Mouse (Mus musculus): ENCODE data around the gene Tmem185b. TPM values are rescaled to one million over a fixed set of nuclear protein-coding genes. Genes with fewer than 3 reads are reported as not detected.

Gene Tmem185b
- polyA plus RNA-seq, 1 experiment from 2014 or later = 18.2 TPM

- Histone ChIP-seq H3K4me2 (no peak overlapping the region), H3K4me1 (peaks cover 14% of the 10 kb centered on the region), H3K9me3 (no peaks in the 10 kb centered on the region), H3K36me3 (replicated peaks) (peaks cover 13% of the 10 kb centered on the region), H3K27me3 (replicated peaks) (no peaks in the 10 kb centered on the region), H3K9ac (no peak overlapping the region), H3K27ac (no peak overlapping the region), H3K4me3 (no peak overlapping the region)
- no peak for ATAC-seq (replicated peaks)
- 95% methylated on average over 13 of the region's 13 CpGs for WGBS
These were observed 5.0 kb downstream of the Tmem185b start for GRCm38 (mm10) chr1:119530941-119531340.

DNA sequence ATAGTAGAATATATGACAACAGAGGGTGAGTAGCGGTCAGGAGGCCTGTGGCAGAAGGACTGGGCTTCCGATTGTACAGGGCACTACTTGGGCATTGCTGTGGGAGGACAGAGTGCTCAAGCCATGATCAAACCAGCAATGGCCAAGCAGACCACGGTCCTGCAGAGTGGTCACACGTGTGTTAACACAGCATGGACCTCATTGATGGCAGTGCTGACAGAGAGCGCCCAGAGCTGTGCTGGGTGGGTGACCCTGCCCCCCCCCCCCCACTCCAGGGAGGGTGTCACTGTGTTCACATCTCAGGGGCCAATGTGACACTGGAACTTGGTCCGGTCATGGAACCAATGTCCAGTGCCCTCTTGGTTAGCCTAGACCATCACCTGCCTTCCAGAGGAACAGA is 6.2 kb downstream of the Tmem185b start:
- Histone ChIP-seq H3K27ac (no peak overlapping the region), H3K4me1 (peaks cover 5% of the 10 kb centered on the region; the same call in 1 of the 2 replicates), H3K27me3 (replicated peaks) (no peaks in the 10 kb centered on the region), H3K4me2 (no peak overlapping the region), H3K36me3 (replicated peaks) (peaks cover 13% of the 10 kb centered on the region), H3K9me3 (no peaks in the 10 kb centered on the region), H3K4me3 (no peak overlapping the region), H3K9ac (no peak overlapping the region)
- ATAC-seq (replicated peaks) = no peak
- 96% methylated on average over 6 of the region's 6 CpGs for WGBS

DNA sequence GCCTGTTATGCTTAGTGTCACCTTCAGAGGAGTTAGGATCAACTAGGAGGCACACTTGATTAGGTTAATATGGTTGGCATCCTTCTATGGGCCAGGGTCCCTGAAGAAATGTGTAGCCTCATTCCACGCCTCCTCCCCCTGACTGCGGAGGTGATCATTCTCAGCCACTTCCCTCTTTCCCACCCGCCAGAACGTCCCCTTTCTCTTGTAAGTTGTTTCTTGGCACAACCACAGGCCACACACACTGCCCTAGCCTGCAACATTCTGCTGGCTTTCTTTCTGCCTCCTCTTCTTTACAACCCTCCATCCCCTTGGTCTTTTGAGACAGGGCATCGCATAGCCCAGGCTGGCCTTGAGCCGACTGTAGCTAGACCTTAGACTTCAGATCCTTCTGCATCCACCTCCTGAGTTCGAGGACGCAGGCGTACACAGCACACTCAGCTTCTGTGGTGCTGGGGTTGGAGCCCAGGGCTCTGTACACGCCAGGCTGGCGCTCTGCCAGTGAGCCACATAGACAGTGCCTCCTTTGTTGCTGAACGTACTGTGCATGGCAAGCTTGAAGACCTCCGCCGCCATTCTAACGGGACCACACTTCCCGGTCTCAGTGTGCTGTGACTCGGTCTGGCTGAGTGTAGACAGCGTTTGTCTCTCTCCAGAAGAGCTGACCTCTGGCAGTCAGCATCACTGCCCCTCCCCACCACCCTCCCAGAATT is 7.3 kb downstream of the Tmem185b start:
- no peaks in the 10 kb centered on the region for H3K4me1 ChIP-seq
- H3K4me3 ChIP-seq = no peak overlapping the region
- H3K27ac ChIP-seq = no peak overlapping the region
- H3K9me3 ChIP-seq = no peaks in the 10 kb centered on the region
- H3K36me3 ChIP-seq (replicated peaks) = peaks cover 11% of the 10 kb centered on the region
- no peaks in the 10 kb centered on the region for H3K27me3 ChIP-seq (replicated peaks)
- WGBS = 82% methylated on average over 18 of the region's 18 CpGs
- no peak overlapping the region for H3K4me2 ChIP-seq
- no peak overlapping the region for H3K9ac ChIP-seq
- ATAC-seq (replicated peaks) = peak; percentile 59; the same call in 1 of the 2 replicates

GRCm38 (mm10) chr1:119534341-119534740 is 8.4 kb downstream of the Tmem185b start:
- no peak overlapping the region for H3K27ac ChIP-seq
- no peak overlapping the region for H3K4me3 ChIP-seq
- ATAC-seq (replicated peaks) = no peak
- WGBS = 97% methylated on average over 5 of the region's 5 CpGs
- H3K9ac ChIP-seq = no peak overlapping the region
- H3K36me3 ChIP-seq (replicated peaks) = 0 out of 2 replicates have a peak, but pooled peaks cover under 1% of the 10 kb centered on the region
- H3K4me1 ChIP-seq = no peaks in the 10 kb centered on the region
- no peak overlapping the region for H3K4me2 ChIP-seq
- H3K9me3 ChIP-seq = no peaks in the 10 kb centered on the region
- no peaks in the 10 kb centered on the region for H3K27me3 ChIP-seq (replicated peaks)

- H3K4me1 ChIP-seq = no peaks in the 10 kb centered on the region
- H3K27ac ChIP-seq = no peak overlapping the region
- no peak overlapping the region for H3K9ac ChIP-seq
- no peak overlapping the region for H3K4me2 ChIP-seq
- H3K27me3 ChIP-seq (replicated peaks) = no peaks in the 10 kb centered on the region
- no peaks in the 10 kb centered on the region for H3K9me3 ChIP-seq
- no peak for ATAC-seq (replicated peaks)
- WGBS = 85% methylated on average over 2 of the region's 2 CpGs
- H3K36me3 ChIP-seq (replicated peaks) = no peaks in the 10 kb centered on the region
- H3K4me3 ChIP-seq = no peak overlapping the region
These were observed 10.2 kb downstream of the Tmem185b start for GRCm38 (mm10) chr1:119536122-119536521.

- H3K27me3 ChIP-seq (replicated peaks) = no peaks in the 10 kb centered on the region
- no peaks in the 10 kb centered on the region for H3K9me3 ChIP-seq
- no peak overlapping the region for H3K4me2 ChIP-seq
- WGBS = 93% methylated on average over 6 of the region's 6 CpGs
- no peak for ATAC-seq (replicated peaks)
- H3K27ac ChIP-seq = no peak overlapping the region
- H3K4me3 ChIP-seq = no peak overlapping the region
- H3K4me1 ChIP-seq = no peaks in the 10 kb centered on the region
- H3K9ac ChIP-seq = no peak overlapping the region
- no peaks in the 10 kb centered on the region for H3K36me3 ChIP-seq (replicated peaks)
These were observed 11.7 kb downstream of the Tmem185b start for GRCm38 (mm10) chr1:119537651-119538050.

DNA sequence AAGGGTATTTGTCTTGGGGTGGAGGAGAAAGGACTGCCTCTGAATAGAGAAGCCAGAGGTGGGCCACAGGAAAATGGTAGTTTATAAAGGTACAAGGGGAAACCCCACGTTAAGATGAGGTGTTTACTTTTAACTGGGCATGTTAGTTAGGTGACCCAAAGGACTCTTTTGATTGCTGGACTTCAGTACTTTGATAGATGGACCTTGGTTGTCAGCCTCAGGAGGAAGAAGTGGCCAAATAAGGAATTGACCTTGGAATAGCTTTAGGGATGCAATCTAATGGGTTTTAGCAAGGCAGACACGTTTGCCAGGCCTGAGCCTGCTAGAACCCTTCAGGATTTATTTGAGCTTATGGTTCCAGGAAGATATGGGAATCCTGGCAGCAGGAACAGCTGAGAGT is 13.3 kb downstream of the Tmem185b start:
- no peak overlapping the region for H3K9ac ChIP-seq
- no peak for ATAC-seq (replicated peaks)
- 86% methylated on average over 2 of the region's 2 CpGs for WGBS

GRCm38 (mm10) chr1:119540836-119541557 is 15.0 kb downstream of the Tmem185b start:
- no peak overlapping the region for H3K4me3 ChIP-seq
- no peak overlapping the region for H3K9ac ChIP-seq
- no peaks in the 10 kb centered on the region for H3K36me3 ChIP-seq (replicated peaks)
- WGBS = 92% methylated on average over 9 of the region's 9 CpGs
- no peaks in the 10 kb centered on the region for H3K9me3 ChIP-seq
- ATAC-seq (replicated peaks) = no peak
- H3K27me3 ChIP-seq (replicated peaks) = no peaks in the 10 kb centered on the region
- H3K4me1 ChIP-seq = no peaks in the 10 kb centered on the region
- no peak overlapping the region for H3K4me2 ChIP-seq
- no peak overlapping the region for H3K27ac ChIP-seq

More for the DNA sequence above, 13.3 kb downstream of the Tmem185b start:
- Histone ChIP-seq H3K27ac (no peak overlapping the region), H3K27me3 (replicated peaks) (no peaks in the 10 kb centered on the region), H3K4me1 (no peaks in the 10 kb centered on the region), H3K9me3 (no peaks in the 10 kb centered on the region), H3K4me2 (no peak overlapping the region), H3K36me3 (replicated peaks) (no peaks in the 10 kb centered on the region), H3K4me3 (no peak overlapping the region)

DNA sequence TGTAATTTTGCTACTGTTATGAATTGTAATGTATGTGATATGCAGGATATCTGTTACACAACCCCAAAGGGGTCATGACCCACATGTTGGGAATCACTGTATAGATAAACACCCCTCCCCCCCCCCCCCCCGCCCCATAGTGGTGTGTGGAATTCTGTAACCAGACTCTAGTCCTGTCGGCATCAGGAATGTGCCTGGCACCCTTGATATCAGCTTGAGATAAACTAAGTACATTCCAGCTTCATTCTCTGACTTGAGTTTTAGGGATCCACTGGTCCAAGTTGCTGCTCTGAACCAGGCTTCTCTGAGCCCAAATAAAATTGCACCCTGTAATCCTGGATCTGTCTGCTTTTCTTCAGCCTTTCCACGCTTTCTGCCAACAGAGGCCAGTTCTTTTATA is 15.6 kb downstream of the Tmem185b start:
- Histone ChIP-seq H3K4me1 (no peaks in the 10 kb centered on the region), H3K36me3 (replicated peaks) (no peaks in the 10 kb centered on the region), H3K27me3 (replicated peaks) (no peaks in the 10 kb centered on the region), H3K4me2 (no peak overlapping the region), H3K4me3 (no peak overlapping the region), H3K9me3 (no peaks in the 10 kb centered on the region), H3K27ac (no peak overlapping the region), H3K9ac (no peak overlapping the region)
- 87% methylated on average over 3 of the region's 3 CpGs for WGBS
- no peak for ATAC-seq (replicated peaks)

DNA sequence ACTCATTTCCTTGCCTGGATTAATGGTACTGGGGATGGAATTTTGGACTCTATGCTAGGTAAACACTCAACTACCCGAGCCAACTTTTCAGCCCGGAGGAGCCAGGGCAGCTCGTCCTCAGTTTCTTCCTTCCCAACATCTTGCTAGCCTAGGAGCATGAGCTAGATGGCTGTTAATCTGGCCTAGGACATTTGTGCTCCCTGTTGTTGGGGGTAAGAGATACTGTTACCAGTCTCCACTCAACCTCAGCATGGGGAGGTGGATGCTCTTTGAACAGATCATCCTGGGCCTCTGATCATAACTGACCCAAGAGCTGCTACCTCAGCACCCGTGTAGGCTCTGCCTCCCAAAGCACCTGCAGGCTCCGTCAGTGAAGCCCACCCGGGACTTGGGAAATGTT is 17.4 kb downstream of the Tmem185b start:
- Histone ChIP-seq H3K36me3 (replicated peaks) (no peaks in the 10 kb centered on the region), H3K27me3 (replicated peaks) (no peaks in the 10 kb centered on the region)
- no peak for ATAC-seq (replicated peaks)

GRCm38 (mm10) chr1:119544611-119545155 is 18.7 kb downstream of the Tmem185b start:
- no peaks in the 10 kb centered on the region for H3K4me1 ChIP-seq
- H3K9ac ChIP-seq = no peak overlapping the region
- H3K27me3 ChIP-seq (replicated peaks) = no peaks in the 10 kb centered on the region
- no peak for ATAC-seq (replicated peaks)
- no peaks in the 10 kb centered on the region for H3K9me3 ChIP-seq
- no peak overlapping the region for H3K4me3 ChIP-seq
- 91% methylated on average over 5 of the region's 5 CpGs for WGBS
- H3K4me2 ChIP-seq = no peak overlapping the region
- no peaks in the 10 kb centered on the region for H3K36me3 ChIP-seq (replicated peaks)
- H3K27ac ChIP-seq = no peak overlapping the region

More for the DNA sequence above, 17.4 kb downstream of the Tmem185b start:
- Histone ChIP-seq H3K4me3 (no peak overlapping the region), H3K9me3 (no peaks in the 10 kb centered on the region), H3K4me2 (no peak overlapping the region), H3K4me1 (no peaks in the 10 kb centered on the region), H3K9ac (no peak overlapping the region), H3K27ac (no peak overlapping the region)
- 95% methylated on average over 6 of the region's 6 CpGs for WGBS

GRCm38 (mm10) chr1:119545164-119545563 is 19.2 kb downstream of the Tmem185b start:
- Histone ChIP-seq H3K4me2 (no peak overlapping the region), H3K27ac (no peak overlapping the region), H3K4me1 (no peaks in the 10 kb centered on the region), H3K4me3 (no peak overlapping the region), H3K27me3 (replicated peaks) (no peaks in the 10 kb centered on the region), H3K36me3 (replicated peaks) (no peaks in the 10 kb centered on the region), H3K9ac (no peak overlapping the region), H3K9me3 (no peaks in the 10 kb centered on the region)
- WGBS = 83% methylated on average over 2 of the region's 2 CpGs
- no peak for ATAC-seq (replicated peaks)

All from midbrain, embryonic 15.5 days (tissue).